Mouse (Mus musculus) MEL (cell line): Measurements from ENCODE around the gene Gpc1. TPM values are rescaled to one million over a fixed set of nuclear protein-coding genes. Genes with fewer than 3 reads are reported as not detected.

Experiments used
- DNase-seq: peaks from one replicate; pipeline ENCODE4 v3.0.0; 2011; ENCODE audit warnings: low read depth, low spot score
- H3K27ac ChIP-seq: 2 replicates; pipeline ENCODE4 v1.5.1; 2012; ENCODE audit warnings: low read depth, mild to moderate bottlenecking, control low read depth, low read length, moderate library complexity; ENCODE audit not compliant: control insufficient read depth
- H3K27me3 ChIP-seq, 2 experiments: fragments of 150-350 bp in 1 of 2; sonication (generic) in 1 of 2; 2 replicates each; pipeline ENCODE4 v1.6.1; 2012; ENCODE audit warnings: low read length in 2 of 2, mild to moderate bottlenecking in 2 of 2, improper control_type of control experiment in 1 of 2, moderate library complexity in 1 of 2; ENCODE audit not compliant: insufficient read depth in 2 of 2, control insufficient read depth in 1 of 2
- H3K36me3 ChIP-seq, 2 experiments: 2 replicates each; pipeline ENCODE4 v1.6.1; 2012 to 2014; ENCODE audit warnings: low read length in 2 of 2, improper control_type of control experiment in 1 of 2, inconsistent platforms in 1 of 2, mild to moderate bottlenecking in 1 of 2; ENCODE audit not compliant: insufficient read depth in 2 of 2, control insufficient read depth in 1 of 2
- H3K4me1 ChIP-seq, 2 experiments: fragments of 150-350 bp in 1 of 2; sonication (generic) in 1 of 2; 2 replicates each; pipeline ENCODE4 v1.6.1; 2012; ENCODE audit warnings: low read length in 2 of 2, improper control_type of control experiment in 1 of 2, mild to moderate bottlenecking in 1 of 2; ENCODE audit not compliant: insufficient read depth in 2 of 2, control insufficient read depth in 1 of 2
- H3K4me3 ChIP-seq, 2 experiments: fragments of 150-350 bp in 1 of 2; sonication (generic) in 1 of 2; 2 replicates each; pipeline ENCODE4 v1.5.1; 2012; ENCODE audit warnings: low read depth in 2 of 2, low read length in 2 of 2, mild to moderate bottlenecking in 2 of 2, moderate library complexity in 2 of 2, control low read depth in 1 of 2, improper control_type of control experiment in 1 of 2; ENCODE audit not compliant: control insufficient read depth in 1 of 2, insufficient read depth in 1 of 2
- H3K79me2 ChIP-seq: 2 replicates; pipeline ENCODE4 v1.6.1; 2012; ENCODE audit warnings: mild to moderate bottlenecking, low read length, moderate library complexity; ENCODE audit not compliant: control insufficient read depth, poor library complexity, insufficient read depth
- H3K9ac ChIP-seq: 2 replicates; pipeline ENCODE4 v1.6.1; 2012; ENCODE audit warnings: low read depth, mild to moderate bottlenecking, control low read depth, low read length, moderate library complexity; ENCODE audit not compliant: control insufficient read depth, poor library complexity, severe bottlenecking
- H3K9me3 ChIP-seq: fragments of 150-350 bp; sonication (generic); replicated peaks from 2 replicates; pipeline ENCODE4 v1.6.1; 2012; ENCODE audit warnings: mild to moderate bottlenecking, low read length, improper control_type of control experiment, moderate library complexity; ENCODE audit not compliant: insufficient read depth
- BHLHE40 ChIP-seq: IDR thresholded peaks from 2 replicates; pipeline ENCODE4 v1.6.1; 2012; ENCODE audit warnings: low read depth, mild to moderate bottlenecking, inconsistent platforms, low read length, improper control_type of control experiment, borderline replicate concordance
- CHD1 ChIP-seq: IDR thresholded peaks from 2 replicates; pipeline ENCODE4 v1.6.1; 2012; ENCODE audit warnings: low read depth, mild to moderate bottlenecking, inconsistent platforms, low read length, improper control_type of control experiment
- CHD2 ChIP-seq: IDR thresholded peaks from 2 replicates; pipeline ENCODE4 v1.6.1; 2011; ENCODE audit warnings: low read length, improper control_type of control experiment
- CTCF ChIP-seq, 3 experiments: IDR thresholded peaks in 2 of 3; conservative IDR thresholded peaks in 1 of 3; 2 replicates each; pipeline ENCODE4 v1.5.1; 2011 to 2012; ENCODE audit warnings: low read length in 3 of 3, low read depth in 2 of 3, mild to moderate bottlenecking in 2 of 3, improper control_type of control experiment in 1 of 3, inconsistent platforms in 1 of 3, mixed read lengths in 1 of 3, moderate library complexity in 1 of 3; ENCODE audit not compliant: control insufficient read depth in 1 of 3, insufficient read depth in 1 of 3, poor library complexity in 1 of 3, severe bottlenecking in 1 of 3
- E2F4 ChIP-seq: IDR thresholded peaks from 2 replicates; pipeline ENCODE4 v1.6.1; 2011; ENCODE audit warnings: low read depth, low read length, improper control_type of control experiment, borderline replicate concordance
- GABPA ChIP-seq: IDR thresholded peaks from 2 replicates; pipeline ENCODE4 v1.6.1; 2012; ENCODE audit warnings: low read depth, mild to moderate bottlenecking, inconsistent platforms, low read length, improper control_type of control experiment, moderate library complexity
- GATA1 ChIP-seq: IDR thresholded peaks from 2 replicates; pipeline ENCODE4 v1.6.1; 2011; ENCODE audit warnings: low read depth, low read length, improper control_type of control experiment
- KAT2A ChIP-seq: conservative IDR thresholded peaks from 2 replicates; pipeline ENCODE4 v1.6.1; 2012; ENCODE audit warnings: low read depth, low read length, improper control_type of control experiment, inconsistent platforms
- MAFK ChIP-seq: IDR thresholded peaks from 2 replicates; pipeline ENCODE4 v1.6.1; 2011; ENCODE audit warnings: low read depth, mild to moderate bottlenecking, low read length, improper control_type of control experiment, borderline replicate concordance
- MAX ChIP-seq: IDR thresholded peaks from 2 replicates; pipeline ENCODE4 v1.6.1; 2011; ENCODE audit warnings: low read length, improper control_type of control experiment
- MEF2A ChIP-seq: IDR thresholded peaks from 2 replicates; pipeline ENCODE4 v1.6.1; 2014; ENCODE audit warnings: low read depth, mild to moderate bottlenecking, inconsistent platforms, low read length, improper control_type of control experiment; ENCODE audit not compliant: poor library complexity, insufficient replicate concordance, severe bottlenecking; ENCODE audit errors: extremely low read depth
- MYB ChIP-seq: IDR thresholded peaks from 2 replicates; pipeline ENCODE4 v1.6.1; 2011; ENCODE audit warnings: mild to moderate bottlenecking, low read depth, low read length, improper control_type of control experiment
- POLR2A ChIP-seq, 2 experiments: IDR thresholded peaks; 2 replicates each; pipeline ENCODE4 v1.6.1; 2011 to 2012; ENCODE audit warnings: low read length in 2 of 2, mild to moderate bottlenecking in 2 of 2, control low read depth in 1 of 2, improper control_type of control experiment in 1 of 2, low read depth in 1 of 2, moderate library complexity in 1 of 2; ENCODE audit not compliant: control insufficient read depth in 1 of 2, insufficient read depth in 1 of 2, poor library complexity in 1 of 2
- POLR2AphosphoS5 ChIP-seq: IDR thresholded peaks from 2 replicates; pipeline ENCODE4 v1.6.1; 2012; ENCODE audit warnings: low read depth, borderline replicate concordance, mild to moderate bottlenecking, inconsistent platforms, low read length, moderate library complexity, mixed read lengths
- RCOR1 ChIP-seq: IDR thresholded peaks from 2 replicates; pipeline ENCODE4 v1.6.1; 2012; ENCODE audit warnings: low read depth, mild to moderate bottlenecking, inconsistent platforms, low read length, improper control_type of control experiment
- SIN3A ChIP-seq: IDR thresholded peaks from 2 replicates; pipeline ENCODE4 v1.6.1; 2012; ENCODE audit warnings: low read length, improper control_type of control experiment, inconsistent platforms
- SMC3 ChIP-seq: IDR thresholded peaks from 2 replicates; pipeline ENCODE4 v1.6.1; 2011; ENCODE audit warnings: low read depth, low read length, improper control_type of control experiment
- TBP ChIP-seq: IDR thresholded peaks from 2 replicates; pipeline ENCODE4 v1.8.0; 2011; ENCODE audit warnings: low read depth, low read length, improper control_type of control experiment
- TCF12 ChIP-seq: IDR thresholded peaks from 2 replicates; pipeline ENCODE4 v1.6.1; 2014; ENCODE audit warnings: low read depth, mild to moderate bottlenecking, inconsistent platforms, low read length, improper control_type of control experiment, moderate library complexity
- USF1 ChIP-seq: IDR thresholded peaks from 2 replicates; pipeline ENCODE4 v1.6.1; 2014; ENCODE audit warnings: low read depth, mild to moderate bottlenecking, inconsistent platforms, low read length, improper control_type of control experiment, moderate library complexity
- ZKSCAN1 ChIP-seq: IDR thresholded peaks from 2 replicates; pipeline ENCODE4 v1.6.1; 2012; ENCODE audit warnings: low read depth, mild to moderate bottlenecking, inconsistent platforms, low read length, improper control_type of control experiment, moderate library complexity
- polyA plus RNA-seq, 2 experiments: library from polyadenylated mRNA; stranded (reverse) in 1 of 2; unstranded in 1 of 2; fragments of >175 nt in 1 of 2; fragments of >200 nt in 1 of 2; gene quantifications; 2 replicates each; pipeline versions ENCODE4 v1.2.1 to v1.2.4; 2012; ENCODE audit warnings: low replicate concordance in 2 of 2, low read depth in 1 of 2; ENCODE audit not compliant: insufficient read length in 2 of 2, insufficient read depth in 1 of 2, missing spikeins in 1 of 2
- total RNA-seq: library from RNA; depleted of rRNA; stranded (reverse); fragments of 300-350 nt; gene quantifications from 2 replicates; pipeline ENCODE4 v1.2.3, GENCODE M21; 2012

The Gpc1 gene
- total and polyA plus RNA-seq, 3 experiments: 0.23 to 3.6 TPM; not detected in 1

DNA sequence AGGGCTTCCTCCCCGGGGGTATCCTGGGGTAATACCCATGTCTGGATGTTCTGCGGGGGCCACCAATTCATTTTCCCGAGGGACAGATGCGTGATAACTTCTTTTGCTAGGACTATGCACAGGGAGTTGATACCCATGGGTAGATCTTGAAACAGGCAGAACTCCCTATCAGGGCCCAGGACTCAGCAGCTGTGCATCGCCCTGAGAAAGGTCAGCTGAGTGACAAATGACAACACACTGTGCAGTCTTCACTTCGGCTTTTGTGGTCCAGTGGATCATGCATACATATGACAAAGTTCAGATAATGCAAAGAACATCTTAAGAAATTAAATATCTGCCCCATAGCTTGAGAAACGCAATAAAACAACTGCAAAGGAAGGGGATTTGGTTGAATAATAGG, 43.4 kb upstream of the Gpc1 start:
- no peak for TF ChIP-seq BHLHE40
- no peak for TF ChIP-seq MAFK
- no peak for TF ChIP-seq USF1
- TF ChIP-seq TBP: no peak
- no peak for TF ChIP-seq E2F4
- TF ChIP-seq, all 39 proteins: peak for 0
- no peak overlapping the region for H3K9ac ChIP-seq
- no peaks in the 10 kb centered on the region for H3K79me2 ChIP-seq
- no peaks in the 10 kb centered on the region for H3K27me3 ChIP-seq
- DNase-seq: no peak
- no peaks in the 10 kb centered on the region for H3K9me3 ChIP-seq
- no peaks in the 10 kb centered on the region for H3K4me1 ChIP-seq
- H3K4me3 ChIP-seq: no peak overlapping the region
- no peak overlapping the region for H3K27ac ChIP-seq
- H3K36me3 ChIP-seq: no peaks in the 10 kb centered on the region

DNA sequence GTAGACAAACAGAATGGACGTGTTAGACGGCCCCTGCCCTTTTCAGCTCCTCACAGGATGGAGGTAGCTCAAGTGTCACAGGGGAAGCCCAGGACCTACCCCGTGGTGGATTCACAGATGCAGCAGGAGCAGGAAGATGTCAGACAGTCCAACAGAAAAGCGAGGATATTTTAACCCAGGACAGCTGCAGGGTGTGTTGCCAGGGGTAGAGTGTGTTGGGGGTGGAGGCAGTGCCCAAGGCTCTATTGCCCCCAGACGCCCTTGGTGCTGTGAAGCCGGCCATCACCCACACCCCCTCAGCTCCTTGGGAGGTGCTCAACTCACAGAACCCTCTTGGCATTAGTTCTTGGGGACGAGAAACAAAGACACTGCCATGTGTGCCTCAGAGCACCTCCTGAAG, 40.8 kb upstream of the Gpc1 start:
- no peaks in the 10 kb centered on the region for H3K27me3 ChIP-seq
- no peak overlapping the region for H3K27ac ChIP-seq
- no peaks in the 10 kb centered on the region for H3K79me2 ChIP-seq
- H3K9ac ChIP-seq: no peak overlapping the region
- H3K36me3 ChIP-seq: no peaks in the 10 kb centered on the region
- no peaks in the 10 kb centered on the region for H3K9me3 ChIP-seq
- no peak for DNase-seq
- TF ChIP-seq MAFK: no peak
- TF ChIP-seq CHD2: no peak
- no peak for TF ChIP-seq TCF12
- TF ChIP-seq SMC3: no peak
- TF ChIP-seq E2F4: no peak
- no peak for TF ChIP-seq MYB
- TF ChIP-seq POLR2A (IDR thresholded peaks at IDR 0.05; ENCODE audit: control insufficient read depth in 1 of 2, insufficient read depth in 1 of 2, low read depth in 1 of 2, low read length in 2 of 2, poor library complexity in 1 of 2): no peak
- TF ChIP-seq KAT2A: no peak
- no peak for TF ChIP-seq SIN3A
- H3K4me3 ChIP-seq: no peak overlapping the region
- no peaks in the 10 kb centered on the region for H3K4me1 ChIP-seq

DNA sequence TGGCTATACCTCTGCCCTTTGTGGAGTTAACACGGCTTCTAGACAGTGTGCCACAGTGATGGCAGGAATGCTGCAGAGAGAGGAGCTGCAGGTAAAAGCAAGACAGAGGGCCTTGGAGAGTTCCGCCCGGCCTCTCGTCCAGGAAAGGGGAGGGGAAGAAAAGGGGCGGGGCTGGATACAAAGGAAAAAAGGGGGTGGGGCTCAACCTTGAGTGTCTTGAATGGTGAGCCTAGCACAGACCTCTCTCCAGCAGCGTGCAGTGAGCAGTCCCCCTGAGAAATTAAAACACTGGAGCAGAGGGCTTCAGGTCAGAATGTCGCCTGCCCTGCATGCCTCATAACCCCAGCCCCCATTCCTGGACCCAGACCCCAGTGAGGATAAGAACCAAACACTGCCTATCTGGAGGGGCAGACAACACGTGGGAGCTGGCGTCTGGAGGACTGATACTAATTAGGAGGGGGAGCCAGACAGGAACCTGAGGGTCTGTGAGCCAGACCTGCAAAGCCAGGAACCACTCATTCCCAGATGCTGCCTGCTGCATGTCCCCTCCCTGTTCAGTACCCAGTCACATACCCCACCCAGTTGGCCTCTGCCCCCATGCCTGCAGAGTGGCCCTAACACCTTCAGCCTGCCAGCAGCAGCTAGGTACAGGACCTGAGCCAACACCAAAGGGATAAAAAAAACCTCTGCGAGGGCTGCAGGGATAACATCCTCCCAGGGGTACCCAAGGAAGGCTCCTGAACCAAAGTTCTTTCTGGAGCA, 40.2 kb upstream of the Gpc1 start:
- H3K79me2 ChIP-seq: no peaks in the 10 kb centered on the region
- H3K27ac ChIP-seq: no peak overlapping the region
- H3K4me1 ChIP-seq: no peaks in the 10 kb centered on the region
- no peak overlapping the region for H3K4me3 ChIP-seq
- no peak for DNase-seq
- H3K27me3 ChIP-seq: no peaks in the 10 kb centered on the region
- no peak overlapping the region for H3K9ac ChIP-seq
- TF ChIP-seq GABPA: no peak
- no peak for TF ChIP-seq MAX
- TF ChIP-seq MEF2A: no peak
- no peak for TF ChIP-seq USF1
- no peak for TF ChIP-seq POLR2AphosphoS5
- no peak for TF ChIP-seq BHLHE40
- no peak for TF ChIP-seq TCF12
- TF ChIP-seq E2F4: no peak
- TF ChIP-seq GATA1: no peak
- TF ChIP-seq KAT2A: no peak
- TF ChIP-seq CTCF (IDR thresholded peaks at IDR 0.05 in 2 of 3, conservative IDR thresholded peaks at IDR 0.05 in 1 of 3; ENCODE audit: control insufficient read depth in 1 of 3, insufficient read depth in 1 of 3, low read depth in 2 of 3, low read length in 3 of 3, poor library complexity in 1 of 3, severe bottlenecking in 1 of 3): no peak
- no peak for TF ChIP-seq ZKSCAN1
- no peak for TF ChIP-seq RCOR1
- no peak for TF ChIP-seq CHD1
- no peaks in the 10 kb centered on the region for H3K9me3 ChIP-seq
- H3K36me3 ChIP-seq: no peaks in the 10 kb centered on the region
